Mouse (Mus musculus): ENCODE measurements at regions not wholly inside any gene's neighbourhood (a gene's known extent, or its start where the extent isn't known, plus 50 kb on each side); places are given as distances from the start of the nearest gene placed in this dataset.

- no peak for TF ChIP-seq CTCF (IDR thresholded peaks at IDR 0.05; ENCODE audit: low read depth, low read length)
- no peak for TF ChIP-seq POLR2A (IDR thresholded peaks at IDR 0.05; ENCODE audit: insufficient read depth, low read length)
- TF ChIP-seq EP300 (IDR thresholded peaks at IDR 0.05; ENCODE audit: insufficient read depth, low read depth, low read length) = no peak
These were observed 304.9 kb upstream of the Fam92a start for GRCm38 (mm10) chr4:12476717-12477116.

Measured in ES-Bruce4 (cell line).